Mouse (Mus musculus) thymus, adult 2 months (tissue): Measurements from ENCODE around the gene Blzf1. TPM values are rescaled to one million over a fixed set of nuclear protein-coding genes. Genes with fewer than 3 reads are reported as not detected.

Experiments used
- DNase-seq: peaks from one replicate; pipeline ENCODE4 v3.0.0; 2021
- H3K27ac ChIP-seq: fragments of 200-500 bp; 2 replicates; pipeline ENCODE4 v1.5.1; 2012; ENCODE audit warnings: low read length, control low read depth; ENCODE audit not compliant: control insufficient read depth, insufficient read depth
- H3K27me3 ChIP-seq: fragments of 200-500 bp; 2 replicates; pipeline ENCODE4 v1.6.1; 2012; ENCODE audit warnings: mild to moderate bottlenecking, low read length, moderate library complexity, mixed read lengths; ENCODE audit not compliant: control insufficient read depth, insufficient read depth
- H3K36me3 ChIP-seq: fragments of 200-500 bp; 2 replicates; pipeline ENCODE4 v1.6.1; 2012; ENCODE audit warnings: mild to moderate bottlenecking, low read length, moderate library complexity; ENCODE audit not compliant: control insufficient read depth, insufficient read depth
- H3K4me1 ChIP-seq: fragments of 200-500 bp; replicated peaks from 2 replicates; pipeline ENCODE4 v1.6.1; 2012; ENCODE audit warnings: low read length; ENCODE audit not compliant: control insufficient read depth, insufficient read depth
- H3K4me3 ChIP-seq: fragments of 200-500 bp; 2 replicates; pipeline ENCODE4 v1.5.1; 2012; ENCODE audit warnings: mild to moderate bottlenecking, low read length, control low read depth, moderate library complexity; ENCODE audit not compliant: control insufficient read depth, insufficient read depth
- CTCF ChIP-seq: fragments of 200-500 bp; IDR thresholded peaks from 2 replicates; pipeline ENCODE4 v1.5.1; 2012; ENCODE audit warnings: mild to moderate bottlenecking, control low read depth, low read length, moderate library complexity, borderline replicate concordance; ENCODE audit not compliant: control insufficient read depth, poor library complexity, insufficient read depth; ENCODE audit errors: extremely low read depth
- POLR2A ChIP-seq: fragments of 200-500 bp; IDR thresholded peaks from 2 replicates; pipeline ENCODE4 v1.6.1; 2012; ENCODE audit warnings: mild to moderate bottlenecking, low read length, control low read depth, moderate library complexity; ENCODE audit not compliant: control insufficient read depth, poor library complexity, insufficient read depth; ENCODE audit errors: extremely low read depth
- WGBS: fragments of 180-500 bp; shearing (Covaris S2); methylation state at CpG from one replicate; pipeline ENCODE4 v1.1.7; 2018; 5-methylcytosine and 5-hydroxymethylcytosine counted together
- polyA plus RNA-seq: library from polyadenylated mRNA; depleted of rRNA; stranded (reverse); fragments of >200 nt; gene quantifications from 2 replicates; pipeline ENCODE4 v1.2.3, GENCODE M21; 2012

Gene Blzf1
- polyA plus RNA-seq, 1 experiment = 3.4 TPM

DNA sequence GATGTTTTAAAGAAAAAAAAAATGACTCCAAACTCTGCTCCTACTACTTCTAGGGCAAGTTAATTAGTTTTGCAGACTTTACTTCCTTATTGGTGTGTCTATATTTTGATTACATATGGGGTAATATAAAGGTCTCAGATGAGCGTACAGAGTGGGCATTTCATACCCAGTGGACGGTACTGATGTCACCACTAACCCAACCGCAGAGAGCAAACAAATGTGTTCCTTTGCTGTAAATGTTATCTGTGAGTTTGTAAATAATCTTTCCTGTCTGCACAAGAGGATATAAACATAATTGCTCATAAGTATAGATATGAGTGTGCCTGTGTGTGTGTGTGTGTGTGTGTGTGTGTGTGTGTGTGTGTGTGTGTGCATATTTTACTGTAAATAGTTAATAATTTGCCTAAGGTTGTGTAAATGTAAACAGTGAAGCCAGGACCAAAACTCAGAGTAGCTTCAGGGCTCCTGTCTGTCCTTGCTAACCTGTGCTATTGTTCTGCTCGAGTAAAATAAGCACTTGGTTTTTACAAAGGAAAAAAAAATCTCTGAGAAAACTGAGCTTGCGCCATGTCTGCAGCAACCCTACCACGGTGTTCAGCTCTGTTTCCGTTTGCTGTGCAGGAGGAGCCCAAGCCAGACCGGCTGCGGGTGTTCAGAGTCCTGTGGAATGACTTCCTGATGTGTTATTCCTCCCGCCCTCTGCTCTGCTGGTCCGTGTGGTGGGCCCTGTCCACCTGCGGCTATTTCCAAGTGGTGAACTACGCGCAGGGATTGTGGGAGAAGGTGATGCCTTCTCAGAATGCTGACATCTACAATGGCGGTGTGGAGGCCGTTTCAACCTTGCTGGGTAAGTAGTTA lies 46.9 kb downstream of the Blzf1 start:
- WGBS = 97% methylated on average over 16 of the region's 16 CpGs

DNA sequence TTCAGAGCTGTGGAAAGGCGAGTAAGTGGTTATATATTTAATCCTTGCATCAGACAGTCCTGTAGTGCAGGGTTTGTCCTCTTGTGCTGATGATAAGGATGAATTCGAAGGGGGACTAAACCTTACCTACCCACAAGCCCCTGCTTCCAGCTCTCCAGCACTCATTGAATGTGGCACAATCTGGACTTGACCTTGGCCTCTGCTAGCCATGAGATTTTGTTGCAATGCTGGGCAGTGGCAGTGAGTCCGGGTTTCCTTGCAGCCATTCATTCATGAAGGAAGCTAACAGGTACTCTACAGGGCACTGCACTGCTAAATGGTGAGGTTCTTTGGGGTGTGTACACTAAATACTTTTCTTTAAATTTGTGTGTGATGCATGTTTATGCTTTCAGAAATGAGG lies 52.5 kb downstream of the Blzf1 start:
- TF ChIP-seq CTCF = no peak
- TF ChIP-seq POLR2A = no peak
- Histone ChIP-seq H3K4me3 (no peak overlapping the region), H3K27me3 (no peaks in the 10 kb centered on the region; the same call in 1 of the 2 replicates), H3K27ac (no peak overlapping the region), H3K4me1 (peaks cover 3% of the 10 kb centered on the region; the same call in 1 of the 2 replicates), H3K36me3 (no peaks in the 10 kb centered on the region)
- 91% methylated on average over 3 of the region's 3 CpGs for WGBS
- no peak for DNase-seq

More for the DNA sequence above, 46.9 kb downstream of the Blzf1 start:
- no peak for DNase-seq
- H3K4me1 ChIP-seq = no peaks in the 10 kb centered on the region
- peaks cover 10% of the 10 kb centered on the region for H3K36me3 ChIP-seq
- no peak for TF ChIP-seq CTCF
- TF ChIP-seq POLR2A = no peak
- H3K27ac ChIP-seq = no peak overlapping the region
- no peaks in the 10 kb centered on the region for H3K27me3 ChIP-seq
- no peak overlapping the region for H3K4me3 ChIP-seq

DNA sequence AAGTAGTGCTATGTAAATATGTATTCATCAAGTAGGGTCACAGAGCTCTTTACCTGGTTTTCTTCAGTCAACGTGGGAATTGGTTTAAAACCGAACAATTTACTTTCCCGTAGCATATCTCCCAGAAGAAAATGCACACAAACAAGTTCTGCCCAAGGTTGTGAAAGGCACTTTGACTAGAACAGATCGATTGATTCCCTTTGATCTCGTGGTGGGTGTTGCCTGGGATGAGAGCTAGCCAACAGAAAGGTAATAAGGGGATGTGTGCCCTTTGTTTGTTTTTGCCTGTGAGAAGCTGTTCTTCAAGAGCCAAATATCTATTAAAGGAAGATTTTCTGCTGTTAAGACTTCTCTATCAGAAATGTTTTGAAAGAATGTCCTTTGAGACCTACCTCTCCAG lies 54.7 kb downstream of the Blzf1 start:
- TF ChIP-seq CTCF = no peak
- no peak for TF ChIP-seq POLR2A
- Histone ChIP-seq H3K27ac (no peak overlapping the region), H3K4me3 (no peak overlapping the region), H3K36me3 (no peaks in the 10 kb centered on the region), H3K27me3 (no peaks in the 10 kb centered on the region; the same call in 1 of the 2 replicates), H3K4me1 (peaks cover 10% of the 10 kb centered on the region)
- DNase-seq = no peak
- WGBS = 90% methylated on average over 5 of the region's 5 CpGs

DNA sequence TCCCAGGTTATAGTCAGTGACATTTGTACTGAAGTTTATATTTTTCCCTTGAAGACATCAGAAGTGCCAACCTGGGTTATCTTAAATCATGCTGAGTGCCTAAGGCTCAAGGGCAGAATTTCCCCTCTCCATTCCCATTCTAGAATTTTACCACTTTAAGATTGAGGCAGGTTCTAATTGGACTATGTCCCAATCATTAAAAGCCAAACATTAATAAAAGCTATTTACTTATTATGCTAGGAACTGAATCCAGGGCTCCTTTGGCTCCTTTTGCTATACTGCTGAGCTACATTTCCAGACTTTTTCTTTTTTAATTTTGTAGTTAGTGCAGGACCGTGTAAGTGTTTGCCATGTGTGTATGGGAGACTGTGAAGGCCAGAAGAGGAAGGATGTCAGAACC lies 55.9 kb downstream of the Blzf1 start:
- TF ChIP-seq POLR2A (no peak), CTCF (no peak)
- Histone ChIP-seq H3K36me3 (no peaks in the 10 kb centered on the region), H3K4me3 (no peak overlapping the region), H3K4me1 (peaks cover 12% of the 10 kb centered on the region), H3K27ac (no peak overlapping the region), H3K27me3 (no peaks in the 10 kb centered on the region; the same call in 1 of the 2 replicates)
- 100% methylated on average over 1 of the region's 1 CpGs for WGBS
- DNase-seq = no peak

DNA sequence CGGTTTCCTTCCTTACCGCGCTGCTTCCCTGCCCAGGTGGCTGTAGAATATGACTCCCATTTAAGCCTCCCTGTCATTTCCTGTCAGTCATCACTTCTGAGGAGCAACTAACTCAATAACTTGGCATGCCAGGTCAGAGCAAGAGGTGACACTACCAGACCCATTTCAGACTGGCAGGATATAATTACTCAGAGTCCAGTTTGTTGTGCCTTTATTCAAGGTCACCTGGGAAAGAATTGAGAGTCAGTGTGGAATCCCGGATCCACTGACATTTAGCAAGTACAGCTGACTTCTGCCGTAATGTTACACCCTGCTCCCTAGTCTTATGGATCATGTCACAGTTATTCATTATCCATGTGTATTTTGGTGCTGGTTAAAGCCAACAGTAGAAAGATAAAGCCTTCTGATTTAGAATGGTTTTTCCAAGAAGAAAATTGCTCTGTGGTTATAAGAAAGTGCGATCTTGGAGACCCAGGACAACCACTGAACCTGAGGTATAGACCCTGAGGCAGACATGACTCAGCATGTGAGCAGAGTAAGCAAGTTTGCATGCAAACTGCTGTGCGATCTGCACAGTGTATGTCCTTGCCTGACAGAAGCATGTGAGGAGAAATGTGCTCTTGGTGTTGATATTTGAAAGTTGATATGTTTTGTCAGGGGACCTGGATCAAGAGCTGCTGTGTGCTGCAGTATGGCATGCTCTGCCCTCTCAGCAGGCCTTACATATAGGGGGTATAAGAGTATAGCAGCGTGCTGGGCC lies 56.7 kb downstream of the Blzf1 start:
- no peak overlapping the region for H3K4me3 ChIP-seq
- 61% methylated on average over 8 of the region's 8 CpGs for WGBS
- no peak overlapping the region for H3K27ac ChIP-seq
- H3K36me3 ChIP-seq = no peaks in the 10 kb centered on the region
- H3K27me3 ChIP-seq = no peaks in the 10 kb centered on the region; the same call in 1 of the 2 replicates
- TF ChIP-seq POLR2A (no peak), CTCF (no peak)
- DNase-seq = no peak
- H3K4me1 ChIP-seq = peaks cover 12% of the 10 kb centered on the region

DNA sequence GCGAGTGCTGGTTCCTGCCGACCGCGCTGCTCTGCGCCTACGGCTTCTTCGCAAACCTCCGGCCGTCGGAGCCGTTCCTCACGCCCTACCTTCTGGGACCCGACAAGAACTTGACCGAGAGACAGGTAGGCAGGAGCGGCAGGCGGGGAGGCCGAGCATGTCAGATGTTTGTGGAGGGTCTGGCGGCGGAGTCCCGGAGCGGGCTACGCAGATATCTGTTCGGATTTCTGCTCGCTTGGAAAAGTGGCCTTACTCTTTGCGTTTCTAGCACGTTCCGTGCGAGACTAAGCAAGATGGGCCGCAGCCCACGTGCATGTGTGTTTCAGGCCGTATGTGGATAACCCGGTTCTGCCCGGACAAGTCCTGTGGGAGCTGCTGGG lies 58.0 kb downstream of the Blzf1 start:
- TF ChIP-seq CTCF (no peak), POLR2A (no peak)
- Histone ChIP-seq H3K27ac (no peak overlapping the region), H3K4me3 (peak overlapping the region; percentile 95), H3K36me3 (no peaks in the 10 kb centered on the region), H3K4me1 (peaks cover 12% of the 10 kb centered on the region), H3K27me3 (no peaks in the 10 kb centered on the region; the same call in 1 of the 2 replicates)
- no peak for DNase-seq
- WGBS = under 1% methylated on average over 33 of the region's 33 CpGs
